Mouse (Mus musculus) stomach, embryonic 14.5 days (tissue): ENCODE measurements at regions not wholly inside any gene's neighbourhood (a gene's known extent, or its start where the extent isn't known, plus 50 kb on each side); places are given as distances from the start of the nearest gene placed in this dataset.

Experiments
- ATAC-seq: fragments of 200-750 bp; cut with Nextera tagmentation; 2 replicates; pipeline ENCODE4 v1.8.0; 2017; ENCODE audit warnings: low read depth, moderate TSS enrichment; ENCODE audit not compliant: insufficient number of reproducible peaks, insufficient read depth, low FRiP score
- H3K27ac ChIP-seq: fragments of 300-500 bp; sonication (generic); 2 replicates; pipeline ENCODE4 v1.5.1; 2014; ENCODE audit warnings: mild to moderate bottlenecking, low read length, moderate library complexity, mixed read lengths
- H3K27me3 ChIP-seq: fragments of 300-500 bp; sonication (generic); 2 replicates; pipeline ENCODE4 v1.6.1; 2014; ENCODE audit warnings: low read length, control low read depth, mixed read lengths; ENCODE audit not compliant: control insufficient read depth, insufficient read depth
- H3K36me3 ChIP-seq: fragments of 300-500 bp; sonication (generic); 2 replicates; pipeline ENCODE4 v1.6.1; 2014; ENCODE audit warnings: mild to moderate bottlenecking, control low read depth, low read length, moderate library complexity, mixed read lengths; ENCODE audit not compliant: control insufficient read depth, insufficient read depth
- H3K4me1 ChIP-seq: fragments of 300-500 bp; sonication (generic); 2 replicates; pipeline ENCODE4 v1.6.1; 2014; ENCODE audit warnings: low read length, control low read depth, mixed read lengths; ENCODE audit not compliant: control insufficient read depth, insufficient read depth
- H3K4me2 ChIP-seq: fragments of 300-500 bp; sonication (generic); replicated peaks from 2 replicates; pipeline ENCODE4 v1.6.1; 2014; ENCODE audit warnings: low read depth, low read length, control low read depth
- H3K4me3 ChIP-seq: fragments of 300-500 bp; sonication (generic); 2 replicates; pipeline ENCODE4 v1.5.1; 2014; ENCODE audit warnings: low read depth, low read length, control low read depth
- H3K9ac ChIP-seq: fragments of 300-500 bp; sonication (generic); replicated peaks from 2 replicates; pipeline ENCODE4 v1.6.1; 2014; ENCODE audit warnings: low read depth, mild to moderate bottlenecking, control low read depth, low read length, moderate library complexity, mixed read lengths
- H3K9me3 ChIP-seq: fragments of 300-500 bp; sonication (generic); 2 replicates; pipeline ENCODE4 v1.6.1; 2016; ENCODE audit warnings: low read depth, low read length, control low read depth; ENCODE audit not compliant: control insufficient read depth
- whole genome bisulfite sequencing: fragments of 180-500 bp; shearing (Covaris S2); extraction: QIAGEN DNeasy Blood & Tissue Kit; methylation state at CpG from one replicate; pipeline ENCODE4 v1.1.7; 2014; 5-methylcytosine and 5-hydroxymethylcytosine counted together

- Histone ChIP-seq H3K4me1 (no peaks in the 10 kb centered on the region), H3K36me3 (no peaks in the 10 kb centered on the region), H3K4me2 (no peak overlapping the region), H3K27ac (no peak overlapping the region), H3K4me3 (no peak overlapping the region), H3K9ac (no peak overlapping the region), H3K27me3 (no peaks in the 10 kb centered on the region), H3K9me3 (peaks cover 3% of the 10 kb centered on the region; the same call in 1 of the 2 replicates)
- no peak for ATAC-seq
- 92% methylated on average over 12 of the region's 12 CpGs for WGBS
Measured at GRCm38 (mm10) chr17:48639611-48640010, 184.9 kb downstream of the Unc5cl start.

- no peaks in the 10 kb centered on the region for H3K4me1 ChIP-seq
- no peaks in the 10 kb centered on the region for H3K27me3 ChIP-seq
- ATAC-seq: no peak
- no peaks in the 10 kb centered on the region for H3K36me3 ChIP-seq
- 24% methylated on average over 5 of the region's 5 CpGs for WGBS
- no peak overlapping the region for H3K9ac ChIP-seq
- H3K9me3 ChIP-seq: peaks cover 3% of the 10 kb centered on the region; the same call in 1 of the 2 replicates
- no peak overlapping the region for H3K4me3 ChIP-seq
- H3K4me2 ChIP-seq: no peak overlapping the region
- no peak overlapping the region for H3K27ac ChIP-seq
Measured at GRCm38 (mm10) chr17:48643533-48644019, 188.9 kb downstream of the Unc5cl start.

GRCm38 (mm10) chr17:48645056-48645455, 190.4 kb downstream of the Unc5cl start:
- Histone ChIP-seq H3K9ac (no peak overlapping the region), H3K27ac (no peak overlapping the region), H3K4me1 (no peaks in the 10 kb centered on the region), H3K9me3 (peaks cover 3% of the 10 kb centered on the region; the same call in 1 of the 2 replicates), H3K36me3 (no peaks in the 10 kb centered on the region), H3K4me2 (no peak overlapping the region), H3K4me3 (no peak overlapping the region), H3K27me3 (no peaks in the 10 kb centered on the region)
- no peak for ATAC-seq
- 87% methylated on average over 1 of the region's 1 CpGs for WGBS

- H3K4me2 ChIP-seq: peak overlapping the region; percentile 24
- H3K9me3 ChIP-seq: peaks cover 3% of the 10 kb centered on the region; the same call in 1 of the 2 replicates
- no peaks in the 10 kb centered on the region for H3K36me3 ChIP-seq
- H3K27me3 ChIP-seq: no peaks in the 10 kb centered on the region
- H3K9ac ChIP-seq: no peak overlapping the region
- H3K4me1 ChIP-seq: no peaks in the 10 kb centered on the region
- no peak for ATAC-seq
- WGBS: 43% methylated on average over 11 of the region's 11 CpGs
- H3K27ac ChIP-seq: no peak overlapping the region
- H3K4me3 ChIP-seq: no peak overlapping the region
Measured at GRCm38 (mm10) chr17:48646626-48647195, 192.0 kb downstream of the Unc5cl start.

GRCm38 (mm10) chr17:48647431-48647830, 192.7 kb downstream of the Unc5cl start:
- H3K4me2 ChIP-seq: peak overlapping the region; percentile 24
- H3K4me3 ChIP-seq: 0 out of 2 replicates have a peak overlapping the region, but pooled peaks have one; percentile 7
- H3K9me3 ChIP-seq: peaks cover 1% of the 10 kb centered on the region; the same call in 1 of the 2 replicates
- H3K36me3 ChIP-seq: no peaks in the 10 kb centered on the region
- no peaks in the 10 kb centered on the region for H3K4me1 ChIP-seq
- WGBS: 47% methylated on average over 14 of the region's 14 CpGs
- H3K27me3 ChIP-seq: no peaks in the 10 kb centered on the region
- H3K27ac ChIP-seq: no peak overlapping the region
- H3K9ac ChIP-seq: no peak overlapping the region
- no peak for ATAC-seq

- WGBS: 81% methylated on average over 13 of the region's 13 CpGs
- H3K9ac ChIP-seq: no peak overlapping the region
- no peak overlapping the region for H3K4me3 ChIP-seq
- no peaks in the 10 kb centered on the region for H3K36me3 ChIP-seq
- no peaks in the 10 kb centered on the region for H3K4me1 ChIP-seq
- no peaks in the 10 kb centered on the region for H3K9me3 ChIP-seq
- H3K27ac ChIP-seq: no peak overlapping the region
- H3K4me2 ChIP-seq: no peak overlapping the region
- no peaks in the 10 kb centered on the region for H3K27me3 ChIP-seq
- ATAC-seq: no peak
Measured at GRCm38 (mm10) chr17:48650556-48650955, 195.9 kb downstream of the Unc5cl start.

GRCm38 (mm10) chr17:48672749-48673148, 218.0 kb downstream of the Unc5cl start:
- Histone ChIP-seq H3K4me2 (no peak overlapping the region), H3K9me3 (no peaks in the 10 kb centered on the region), H3K36me3 (no peaks in the 10 kb centered on the region), H3K9ac (no peak overlapping the region), H3K4me3 (no peak overlapping the region), H3K4me1 (no peaks in the 10 kb centered on the region), H3K27me3 (no peaks in the 10 kb centered on the region), H3K27ac (no peak overlapping the region)
- 90% methylated on average over 3 of the region's 3 CpGs for WGBS
- ATAC-seq: no peak

GRCm38 (mm10) chr17:48678216-48678832, 223.6 kb downstream of the Unc5cl start:
- no peak for ATAC-seq
- H3K4me1 ChIP-seq: no peaks in the 10 kb centered on the region
- H3K4me3 ChIP-seq: no peak overlapping the region
- no peaks in the 10 kb centered on the region for H3K36me3 ChIP-seq
- no peak overlapping the region for H3K27ac ChIP-seq
- H3K9me3 ChIP-seq: no peaks in the 10 kb centered on the region
- 71% methylated on average over 12 of the region's 12 CpGs for WGBS
- H3K27me3 ChIP-seq: no peaks in the 10 kb centered on the region
- H3K4me2 ChIP-seq: no peak overlapping the region
- no peak overlapping the region for H3K9ac ChIP-seq
